Mouse (Mus musculus): Measurements from ENCODE around the gene Tpt1.
"Not testable (repeated sequence)": the region's sequence is repeated elsewhere in the genome, so short reads cannot be mapped to it uniquely, and the experiment has no call there.

Tpt1 gene

GRCm38 (mm10) chr14:75844867-75845697 lies at the start of gene Tpt1:
TSS of gene Tpt1 (plus strand) at chr14:75845093.
- DNase-seq (ENCODE audit: inconsistent age in 2 of 2, low spot score in 1 of 2) = peak; percentile 100

DNA sequence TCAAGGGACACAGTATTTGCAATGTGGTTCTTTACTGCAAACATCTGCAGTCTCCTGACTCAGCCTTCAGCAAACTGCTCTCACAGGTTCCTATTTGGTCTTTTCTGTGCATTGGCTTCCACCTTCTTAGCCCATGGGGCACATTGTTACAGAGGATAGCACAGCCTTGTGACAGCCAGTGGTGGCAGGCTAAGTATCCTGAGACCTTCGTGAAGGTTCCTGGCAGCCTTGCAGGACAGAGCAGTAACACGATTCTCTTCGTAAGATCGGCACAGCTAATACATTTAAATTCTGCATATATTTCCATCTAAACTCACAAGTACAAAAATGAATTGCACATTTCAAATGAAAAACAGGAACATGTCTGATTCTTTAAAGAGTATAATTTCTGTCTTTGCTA lies 49.0 kb upstream of the Tpt1 start:
- no peak for DNase-seq (ENCODE audit: inconsistent age in 2 of 2, low spot score in 1 of 2)

GRCm38 (mm10) chr14:75797769-75798386 lies 47.0 kb upstream of the Tpt1 start:
- DNase-seq (ENCODE audit: inconsistent age in 2 of 2, low spot score in 1 of 2) = peak in 1 of 2 experiments; percentile 54

DNA sequence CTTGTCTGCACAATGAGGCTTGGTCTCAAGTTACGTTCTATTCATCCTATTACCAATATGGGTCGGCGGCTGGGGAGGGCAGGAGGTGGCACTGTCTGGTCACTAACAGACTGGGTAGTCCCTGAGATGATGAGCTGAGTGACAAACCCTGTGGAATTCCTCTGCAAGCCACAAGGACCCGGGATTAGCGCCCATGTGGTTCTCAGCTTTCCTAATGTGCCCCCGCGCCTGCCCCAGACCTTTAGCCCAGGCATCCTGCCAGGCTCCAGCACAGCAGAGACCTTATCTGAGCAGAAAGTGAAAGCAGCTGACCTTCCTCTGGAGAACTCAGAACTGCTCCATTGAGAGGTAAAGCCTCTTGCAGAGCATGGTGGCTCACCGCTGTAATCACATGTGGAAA lies 37.1 kb upstream of the Tpt1 start:
- peak; percentile 88 to 90 for DNase-seq (ENCODE audit: inconsistent age in 2 of 2, low spot score in 1 of 2)

DNA sequence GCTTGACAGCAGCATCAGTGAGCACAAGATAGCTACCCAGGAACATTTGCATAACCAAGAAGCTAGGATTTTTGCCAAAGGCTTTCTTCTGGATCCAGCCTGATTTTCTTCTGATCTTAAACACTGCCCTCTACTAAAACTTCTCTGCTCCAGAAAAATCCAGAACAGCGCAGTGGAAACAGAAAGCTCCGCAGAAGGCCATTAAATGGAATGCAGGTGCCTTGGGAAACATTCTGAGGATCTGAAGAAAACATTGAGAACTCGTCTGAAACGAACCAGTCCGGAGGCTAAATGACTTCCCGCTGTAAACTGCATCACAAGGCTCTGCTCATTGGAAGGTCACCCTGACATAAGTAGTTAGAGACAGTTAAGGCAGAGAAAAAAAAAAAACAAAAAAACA lies 35.0 kb upstream of the Tpt1 start:
- no peak for DNase-seq (ENCODE audit: inconsistent age in 2 of 2, low spot score in 1 of 2)

- DNase-seq (ENCODE audit: inconsistent age in 2 of 2, low spot score in 1 of 2) = no peak
Observed at GRCm38 (mm10) chr14:75818528-75818927, 26.4 kb upstream of the Tpt1 start.

- no peak for DNase-seq (ENCODE audit: inconsistent age in 2 of 2, low spot score in 1 of 2)
Observed at GRCm38 (mm10) chr14:75819341-75819740, 25.6 kb upstream of the Tpt1 start.

- DNase-seq (ENCODE audit: inconsistent age in 2 of 2, low spot score in 1 of 2) = peak in 1 of 2 experiments; percentile 73
Observed at GRCm38 (mm10) chr14:75820007-75820406, 24.9 kb upstream of the Tpt1 start.

GRCm38 (mm10) chr14:75826851-75827410 lies 18.0 kb upstream of the Tpt1 start:
- peak in 1 of 2 experiments; percentile 76 for DNase-seq (ENCODE audit: inconsistent age in 2 of 2, low spot score in 1 of 2)

GRCm38 (mm10) chr14:75828221-75828620 lies 16.7 kb upstream of the Tpt1 start:
- DNase-seq (ENCODE audit: inconsistent age in 2 of 2, low spot score in 1 of 2) = no peak

GRCm38 (mm10) chr14:75828866-75829806 lies 15.8 kb upstream of the Tpt1 start:
- DNase-seq (ENCODE audit: inconsistent age in 2 of 2, low spot score in 1 of 2) = peak; percentile 88 to 96

GRCm38 (mm10) chr14:75829817-75830216 lies 15.1 kb upstream of the Tpt1 start:
- not testable (repeated sequence) for DNase-seq (ENCODE audit: inconsistent age in 2 of 2, low spot score in 1 of 2)

- no peak for DNase-seq (ENCODE audit: inconsistent age in 2 of 2, low spot score in 1 of 2)
Observed at GRCm38 (mm10) chr14:75832031-75832430, 12.9 kb upstream of the Tpt1 start.

GRCm38 (mm10) chr14:75832982-75833381 lies 11.9 kb upstream of the Tpt1 start:
- DNase-seq (ENCODE audit: inconsistent age in 2 of 2, low spot score in 1 of 2) = no peak

DNA sequence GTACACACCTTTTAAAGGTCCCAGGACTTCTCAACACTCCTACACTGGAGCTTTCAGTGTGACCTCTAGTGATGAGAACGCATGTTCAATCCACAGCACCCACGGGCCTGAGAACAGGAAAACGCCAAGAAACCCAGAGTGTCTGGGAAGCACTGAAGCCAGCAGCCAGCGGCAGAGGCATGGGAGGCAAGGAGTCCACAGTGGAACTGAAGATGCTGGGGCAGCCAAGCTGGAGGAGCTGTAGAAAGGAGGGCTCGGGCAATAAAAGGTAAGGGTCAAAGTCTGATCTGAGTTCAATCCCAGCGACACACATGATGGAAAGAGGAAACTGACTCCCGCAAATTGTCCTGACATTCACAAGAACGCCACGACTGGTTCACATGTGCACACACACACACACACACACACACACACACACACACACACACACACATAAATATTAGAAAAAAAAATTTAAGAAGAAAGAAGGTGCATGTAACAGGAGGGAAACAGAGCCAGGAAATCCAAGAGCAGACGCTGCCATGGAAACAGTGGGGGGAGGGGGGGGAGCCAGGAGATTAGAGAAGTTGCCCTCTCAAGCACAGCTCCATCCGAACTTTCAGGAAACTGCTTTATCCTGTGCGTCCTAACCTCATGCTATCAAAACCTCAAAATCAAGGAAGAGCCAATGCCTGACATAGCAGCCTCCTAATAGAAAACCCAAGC lies 11.2 kb upstream of the Tpt1 start:
- DNase-seq (ENCODE audit: inconsistent age in 2 of 2, low spot score in 1 of 2) = peak; percentile 53 to 75

GRCm38 (mm10) chr14:75834251-75834738 lies 10.6 kb upstream of the Tpt1 start:
- peak; percentile 85 to 96 for DNase-seq (ENCODE audit: inconsistent age in 2 of 2, low spot score in 1 of 2)

DNA sequence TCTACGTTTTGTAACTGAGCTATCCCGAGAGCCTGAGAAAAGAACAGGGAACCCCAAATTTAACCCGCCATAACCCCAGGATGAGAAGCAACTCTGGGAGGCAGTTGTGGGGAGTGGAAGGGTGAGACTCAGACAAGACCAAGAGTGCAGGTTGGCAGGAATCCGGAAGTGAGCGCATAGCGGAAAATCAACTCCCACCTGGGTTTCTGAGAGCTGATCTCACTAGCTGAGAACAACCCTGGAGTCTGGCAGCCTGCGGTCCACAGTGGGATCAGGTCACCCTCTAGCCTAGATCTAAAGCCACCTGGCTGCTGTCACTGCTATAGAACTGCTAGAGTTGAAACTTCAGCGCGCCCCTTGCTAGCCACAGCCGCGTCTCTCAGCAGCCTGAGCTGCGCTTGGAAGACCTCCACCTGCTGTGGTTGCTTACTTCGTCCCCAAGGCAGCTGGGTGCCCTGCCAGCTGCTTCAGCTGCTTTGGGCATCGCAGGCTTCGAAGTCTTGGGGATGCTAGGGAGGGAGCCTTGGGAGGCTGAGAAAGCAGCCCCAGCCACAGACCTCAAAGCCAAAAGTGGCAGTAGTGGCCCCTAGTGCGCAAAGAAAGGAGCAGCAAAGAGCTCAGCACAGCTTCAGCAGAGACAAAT lies 10.0 kb upstream of the Tpt1 start:
- DNase-seq (ENCODE audit: inconsistent age in 2 of 2, low spot score in 1 of 2) = peak in 1 of 2 experiments; percentile 83

GRCm38 (mm10) chr14:75836579-75836978 lies 8.3 kb upstream of the Tpt1 start:
- no peak for DNase-seq (ENCODE audit: inconsistent age in 2 of 2, low spot score in 1 of 2)

DNA sequence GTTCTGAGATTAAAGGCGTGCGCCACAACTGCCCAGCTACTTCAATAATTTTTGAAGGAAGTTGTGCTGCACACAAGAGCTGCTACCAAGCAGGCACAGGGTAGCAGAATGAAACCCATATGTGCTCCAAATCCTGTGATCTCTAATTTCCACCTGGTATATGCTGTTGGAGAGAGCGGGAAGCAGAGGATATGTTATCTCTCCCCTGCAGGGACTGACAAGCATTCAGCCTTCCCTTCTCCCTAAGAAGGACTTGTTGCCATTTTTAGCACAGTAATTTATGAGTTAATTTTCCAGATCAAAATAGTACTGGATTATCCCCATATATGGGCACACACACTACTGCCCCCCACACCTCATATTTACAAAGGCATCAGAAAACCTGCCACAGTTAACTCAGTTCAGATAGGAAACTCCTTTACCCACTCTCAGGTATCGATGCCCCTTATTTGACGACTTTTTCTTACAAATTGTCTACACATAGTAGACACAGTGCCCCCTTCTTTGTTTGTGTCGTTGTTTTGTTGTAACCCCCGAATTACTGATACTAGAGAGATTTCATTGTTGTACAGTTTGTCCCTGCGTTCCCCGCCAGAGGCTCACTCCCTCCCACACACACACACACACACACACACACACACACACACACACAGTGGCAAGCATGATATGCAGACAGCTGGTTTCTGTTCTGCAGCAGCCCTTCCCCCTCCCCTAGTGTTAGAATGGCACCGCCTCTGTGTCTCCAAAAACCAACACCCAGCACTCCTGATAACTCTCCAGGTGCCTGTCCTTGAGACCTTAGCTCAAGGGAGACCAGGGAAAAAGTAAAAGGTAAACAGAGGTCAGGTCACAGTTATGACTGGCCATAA lies 7.6 kb upstream of the Tpt1 start:
- peak in 1 of 2 experiments; percentile 59 for DNase-seq (ENCODE audit: inconsistent age in 2 of 2, low spot score in 1 of 2)

Data from adrenal gland, adult (tissue).